Mouse (Mus musculus): ENCODE results near the gene Cdkn2d. TPM values are rescaled to one million over a fixed set of nuclear protein-coding genes. Genes with fewer than 3 reads are reported as not detected.
A peak's percentile ranks its signal among the peaks of the same experiment; 100 is the strongest.
"Not testable (repeated sequence)": the region's sequence is repeated elsewhere in the genome, so short reads cannot be mapped to it uniquely, and the experiment has no call there.

The Cdkn2d gene
- polyA plus RNA-seq, 1 experiment from 2014 or later: 72.1 TPM

- H3K27ac ChIP-seq (replicated peaks): no peak overlapping the region
- H3K9me3 ChIP-seq: no peaks in the 10 kb centered on the region
- no peak overlapping the region for H3K4me2 ChIP-seq (replicated peaks)
- no peak overlapping the region for H3K4me3 ChIP-seq
- H3K4me1 ChIP-seq: peaks cover 22% of the 10 kb centered on the region
- no peak overlapping the region for H3K9ac ChIP-seq (replicated peaks)
- ATAC-seq (ENCODE audit: low FRiP score, low read depth): no peak
- WGBS: 77% methylated on average over 3 of the region's 3 CpGs
- peaks cover 3% of the 10 kb centered on the region; the same call in 1 of the 2 replicates for H3K36me3 ChIP-seq
- H3K27me3 ChIP-seq: no peaks in the 10 kb centered on the region
Observed at GRCm38 (mm10) chr9:21328041-21328440, 36.8 kb upstream of the Cdkn2d start.

GRCm38 (mm10) chr9:21327569-21327968 is 36.4 kb upstream of the Cdkn2d start:
- 74% methylated on average over 3 of the region's 3 CpGs for WGBS
- Histone ChIP-seq H3K36me3 (peaks cover 3% of the 10 kb centered on the region; the same call in 1 of the 2 replicates), H3K27me3 (no peaks in the 10 kb centered on the region), H3K9me3 (no peaks in the 10 kb centered on the region), H3K9ac (replicated peaks) (no peak overlapping the region), H3K4me1 (peaks cover 18% of the 10 kb centered on the region), H3K27ac (replicated peaks) (no peak overlapping the region), H3K4me2 (replicated peaks) (no peak overlapping the region), H3K4me3 (no peak overlapping the region)
- ATAC-seq (ENCODE audit: low FRiP score, low read depth): no peak

- H3K4me1 ChIP-seq: peaks cover 21% of the 10 kb centered on the region
- H3K36me3 ChIP-seq: peaks cover 3% of the 10 kb centered on the region; the same call in 1 of the 2 replicates
- no peaks in the 10 kb centered on the region for H3K27me3 ChIP-seq
- ATAC-seq (ENCODE audit: low FRiP score, low read depth): no peak
- H3K4me3 ChIP-seq: no peak overlapping the region
- H3K9me3 ChIP-seq: no peaks in the 10 kb centered on the region
- WGBS: 96% methylated on average over 11 of the region's 11 CpGs
- H3K27ac ChIP-seq (replicated peaks): no peak overlapping the region
- no peak overlapping the region for H3K9ac ChIP-seq (replicated peaks)
- H3K4me2 ChIP-seq (replicated peaks): no peak overlapping the region
Observed at GRCm38 (mm10) chr9:21324269-21324668, 33.1 kb upstream of the Cdkn2d start.

GRCm38 (mm10) chr9:21322917-21323297 is 31.7 kb upstream of the Cdkn2d start:
- not testable (repeated sequence) for ATAC-seq (ENCODE audit: low FRiP score, low read depth); H3K4me2 ChIP-seq (replicated peaks); H3K4me3 ChIP-seq; H3K9me3 ChIP-seq; H3K9ac ChIP-seq (replicated peaks); H3K36me3 ChIP-seq; H3K27me3 ChIP-seq; H3K27ac ChIP-seq (replicated peaks)
- peaks cover 21% of the 10 kb centered on the region for H3K4me1 ChIP-seq
- 92% methylated on average over 8 of the region's 8 CpGs for WGBS

- no peak overlapping the region for H3K4me3 ChIP-seq
- WGBS: 90% methylated on average over 19 of the region's 19 CpGs
- H3K4me2 ChIP-seq (replicated peaks): peak overlapping the region; percentile 81; the same call in 1 of the 2 replicates
- no peak overlapping the region for H3K9ac ChIP-seq (replicated peaks)
- no peak for ATAC-seq (ENCODE audit: low FRiP score, low read depth)
- H3K4me1 ChIP-seq: peaks cover 21% of the 10 kb centered on the region
- no peak overlapping the region for H3K27ac ChIP-seq (replicated peaks)
- H3K9me3 ChIP-seq: no peaks in the 10 kb centered on the region
- no peaks in the 10 kb centered on the region for H3K27me3 ChIP-seq
- peaks cover 3% of the 10 kb centered on the region; the same call in 1 of the 2 replicates for H3K36me3 ChIP-seq
Observed at GRCm38 (mm10) chr9:21322211-21322916, 31.2 kb upstream of the Cdkn2d start.

GRCm38 (mm10) chr9:21321513-21321835 is 30.3 kb upstream of the Cdkn2d start:
- H3K4me1 ChIP-seq: peaks cover 21% of the 10 kb centered on the region
- no peak overlapping the region for H3K27ac ChIP-seq (replicated peaks)
- peak overlapping the region; percentile 81 for H3K4me2 ChIP-seq (replicated peaks)
- H3K36me3 ChIP-seq: peaks cover 3% of the 10 kb centered on the region; the same call in 1 of the 2 replicates
- H3K27me3 ChIP-seq: no peaks in the 10 kb centered on the region
- H3K4me3 ChIP-seq: peak overlapping the region; percentile 70
- peak overlapping the region; percentile 73 for H3K9ac ChIP-seq (replicated peaks)
- WGBS: 15% methylated on average over 6 of the region's 6 CpGs
- no peaks in the 10 kb centered on the region for H3K9me3 ChIP-seq
- ATAC-seq (ENCODE audit: low FRiP score, low read depth): no peak

- peaks cover 3% of the 10 kb centered on the region; the same call in 1 of the 2 replicates for H3K36me3 ChIP-seq
- H3K4me2 ChIP-seq (replicated peaks): peak within 1 kb of the TSS; percentile 81
- peak within 1 kb of the TSS; percentile 49; the same call in 1 of the 2 replicates for H3K27ac ChIP-seq (replicated peaks)
- H3K4me3 ChIP-seq: peak within 1 kb of the TSS; percentile 70
- H3K9ac ChIP-seq (replicated peaks): peak within 1 kb of the TSS; percentile 73
- peaks cover 21% of the 10 kb centered on the region for H3K4me1 ChIP-seq
- no peaks in the 10 kb centered on the region for H3K9me3 ChIP-seq
- WGBS: 1% methylated on average over 52 of the region's 52 CpGs
- no peaks in the 10 kb centered on the region for H3K27me3 ChIP-seq
- ATAC-seq (ENCODE audit: low FRiP score, low read depth): peak; percentile 94
Observed at GRCm38 (mm10) chr9:21320619-21321512, 29.7 kb upstream of the Cdkn2d start, which contains the start of gene Slc44a2. Gene Slc44a2 (plus strand): TSS chr9:21320698.

- ATAC-seq (ENCODE audit: low FRiP score, low read depth): no peak
- Histone ChIP-seq H3K27me3 (no peaks in the 10 kb centered on the region), H3K4me3 (peak overlapping the region; percentile 70), H3K4me1 (peaks cover 21% of the 10 kb centered on the region), H3K27ac (replicated peaks) (0 out of 2 replicates have a peak overlapping the region, but pooled peaks have one; percentile 49), H3K9me3 (no peaks in the 10 kb centered on the region), H3K36me3 (peaks cover 3% of the 10 kb centered on the region; the same call in 1 of the 2 replicates), H3K9ac (replicated peaks) (peak overlapping the region; percentile 73), H3K4me2 (replicated peaks) (peak overlapping the region; percentile 81)
- 20% methylated on average over 4 of the region's 4 CpGs for WGBS
Observed at GRCm38 (mm10) chr9:21320280-21320618, 29.0 kb upstream of the Cdkn2d start.

- H3K9ac ChIP-seq (replicated peaks): no peak overlapping the region
- no peaks in the 10 kb centered on the region for H3K9me3 ChIP-seq
- no peak for ATAC-seq (ENCODE audit: low FRiP score, low read depth)
- no peaks in the 10 kb centered on the region for H3K27me3 ChIP-seq
- H3K4me2 ChIP-seq (replicated peaks): no peak overlapping the region
- H3K4me1 ChIP-seq: peaks cover 21% of the 10 kb centered on the region
- 92% methylated on average over 4 of the region's 4 CpGs for WGBS
- H3K4me3 ChIP-seq: no peak overlapping the region
- H3K36me3 ChIP-seq: peaks cover 3% of the 10 kb centered on the region; the same call in 1 of the 2 replicates
- no peak overlapping the region for H3K27ac ChIP-seq (replicated peaks)
Observed at GRCm38 (mm10) chr9:21319503-21319902, 28.3 kb upstream of the Cdkn2d start.

- WGBS: 89% methylated on average over 6 of the region's 6 CpGs
- Histone ChIP-seq H3K36me3 (no peaks in the 10 kb centered on the region), H3K9me3 (no peaks in the 10 kb centered on the region), H3K4me1 (peaks cover 21% of the 10 kb centered on the region), H3K4me3 (no peak overlapping the region), H3K27ac (replicated peaks) (no peak overlapping the region), H3K4me2 (replicated peaks) (no peak overlapping the region), H3K27me3 (no peaks in the 10 kb centered on the region), H3K9ac (replicated peaks) (no peak overlapping the region)
- no peak for ATAC-seq (ENCODE audit: low FRiP score, low read depth)
Observed at GRCm38 (mm10) chr9:21318792-21319191, 27.6 kb upstream of the Cdkn2d start.

- no peak overlapping the region for H3K4me2 ChIP-seq (replicated peaks)
- no peak overlapping the region for H3K27ac ChIP-seq (replicated peaks)
- ATAC-seq (ENCODE audit: low FRiP score, low read depth): no peak
- no peaks in the 10 kb centered on the region for H3K36me3 ChIP-seq
- H3K9ac ChIP-seq (replicated peaks): no peak overlapping the region
- no peak overlapping the region for H3K4me3 ChIP-seq
- peaks cover 14% of the 10 kb centered on the region for H3K27me3 ChIP-seq
- peaks cover 14% of the 10 kb centered on the region for H3K4me1 ChIP-seq
- WGBS: 78% methylated on average over 7 of the region's 7 CpGs
- no peaks in the 10 kb centered on the region for H3K9me3 ChIP-seq
Observed at GRCm38 (mm10) chr9:21316696-21317095, 25.5 kb upstream of the Cdkn2d start.

GRCm38 (mm10) chr9:21315421-21315820 is 24.2 kb upstream of the Cdkn2d start:
- Histone ChIP-seq H3K27me3 (peaks cover 22% of the 10 kb centered on the region), H3K36me3 (no peaks in the 10 kb centered on the region), H3K9ac (replicated peaks) (no peak overlapping the region), H3K9me3 (no peaks in the 10 kb centered on the region), H3K4me1 (0 out of 2 replicates have a peak, but pooled peaks cover 5% of the 10 kb centered on the region), H3K27ac (replicated peaks) (no peak overlapping the region), H3K4me2 (replicated peaks) (no peak overlapping the region), H3K4me3 (no peak overlapping the region)
- ATAC-seq (ENCODE audit: low FRiP score, low read depth): no peak
- WGBS: 64% methylated on average over 5 of the region's 5 CpGs

Data from midbrain, embryonic 12.5 days (tissue).